Mouse (Mus musculus) forebrain, embryonic 15.5 days (tissue): ENCODE results near the gene Ptpn3. TPM values are rescaled to one million over a fixed set of nuclear protein-coding genes. Genes with fewer than 3 reads are reported as not detected.

Source experiments
- ATAC-seq: fragments of 200-750 bp; cut with Nextera tagmentation; replicated peaks from 2 replicates; pipeline ENCODE4 v1.8.0; 2017; ENCODE audit warnings: mild to moderate bottlenecking, moderate TSS enrichment, moderate library complexity
- H3K27ac ChIP-seq: fragments of 300-500 bp; sonication (generic); replicated peaks from 2 replicates; pipeline ENCODE4 v1.5.1; 2015; ENCODE audit warnings: mild to moderate bottlenecking, inconsistent platforms
- H3K27me3 ChIP-seq: fragments of 300-500 bp; sonication (generic); 2 replicates; pipeline ENCODE4 v1.6.1; 2015; ENCODE audit warnings: inconsistent platforms
- H3K36me3 ChIP-seq: fragments of 300-500 bp; sonication (generic); 2 replicates; pipeline ENCODE4 v1.6.1; 2015; ENCODE audit warnings: mild to moderate bottlenecking, inconsistent platforms
- H3K4me1 ChIP-seq: fragments of 300-500 bp; sonication (generic); 2 replicates; pipeline ENCODE4 v1.6.1; 2015; ENCODE audit warnings: inconsistent platforms
- H3K4me2 ChIP-seq: fragments of 300-500 bp; sonication (generic); replicated peaks from 2 replicates; pipeline ENCODE4 v1.6.1; 2015; ENCODE audit warnings: mild to moderate bottlenecking, inconsistent platforms
- H3K4me3 ChIP-seq: fragments of 300-500 bp; sonication (generic); 2 replicates; pipeline ENCODE4 v1.5.1; 2015; ENCODE audit warnings: mild to moderate bottlenecking, inconsistent platforms
- H3K9ac ChIP-seq: fragments of 300-500 bp; sonication (generic); replicated peaks from 2 replicates; pipeline ENCODE4 v1.6.1; 2015; ENCODE audit warnings: mild to moderate bottlenecking, inconsistent platforms
- H3K9me3 ChIP-seq: fragments of 300-500 bp; sonication (generic); 2 replicates; pipeline ENCODE4 v1.6.1; 2016; ENCODE audit warnings: inconsistent platforms
- WGBS: fragments of 180-500 bp; shearing (Covaris S2); methylation state at CpG from one replicate; pipeline ENCODE4 v1.1.7; 2015; ENCODE audit warnings: mixed read lengths; 5-methylcytosine and 5-hydroxymethylcytosine counted together
- polyA plus RNA-seq: library from polyadenylated mRNA; unstranded; fragments of >200 nt; fragmentation: Nextera tagmentation; extraction: Ambion mirVana; gene quantifications from 2 replicates; pipeline ENCODE4 v1.2.1, GENCODE M21; 2015

The Ptpn3 gene
- polyA plus RNA-seq, 1 experiment from 2014 or later: 1.3 TPM

- Histone ChIP-seq H3K9ac (no peak overlapping the region), H3K27ac (no peak overlapping the region), H3K4me1 (peaks cover 15% of the 10 kb centered on the region), H3K9me3 (no peaks in the 10 kb centered on the region), H3K27me3 (peaks cover 26% of the 10 kb centered on the region; the same call in 1 of the 2 replicates), H3K4me3 (no peak overlapping the region), H3K36me3 (no peaks in the 10 kb centered on the region), H3K4me2 (no peak overlapping the region)
- 65% methylated on average over 9 of the region's 9 CpGs for WGBS
- no peak for ATAC-seq
Observed at GRCm38 (mm10) chr4:57294971-57295656, 6.5 kb downstream of the Ptpn3 start.

GRCm38 (mm10) chr4:57292670-57293069 lies 9.0 kb downstream of the Ptpn3 start:
- H3K27me3 ChIP-seq: 0 out of 2 replicates have a peak, but pooled peaks cover 5% of the 10 kb centered on the region
- ATAC-seq: no peak
- WGBS: 96% methylated on average over 5 of the region's 5 CpGs
- no peaks in the 10 kb centered on the region for H3K36me3 ChIP-seq
- no peak overlapping the region for H3K4me3 ChIP-seq
- no peak overlapping the region for H3K9ac ChIP-seq
- no peaks in the 10 kb centered on the region for H3K4me1 ChIP-seq
- H3K27ac ChIP-seq: no peak overlapping the region
- H3K9me3 ChIP-seq: no peaks in the 10 kb centered on the region
- no peak overlapping the region for H3K4me2 ChIP-seq

GRCm38 (mm10) chr4:57290049-57290448 lies 11.6 kb downstream of the Ptpn3 start:
- no peak overlapping the region for H3K9ac ChIP-seq
- H3K4me2 ChIP-seq: no peak overlapping the region
- 91% methylated on average over 6 of the region's 6 CpGs for WGBS
- no peaks in the 10 kb centered on the region for H3K36me3 ChIP-seq
- no peaks in the 10 kb centered on the region for H3K9me3 ChIP-seq
- no peak for ATAC-seq
- H3K27me3 ChIP-seq: no peaks in the 10 kb centered on the region
- H3K27ac ChIP-seq: no peak overlapping the region
- H3K4me3 ChIP-seq: no peak overlapping the region
- H3K4me1 ChIP-seq: no peaks in the 10 kb centered on the region

GRCm38 (mm10) chr4:57287808-57288207 lies 13.8 kb downstream of the Ptpn3 start:
- no peak overlapping the region for H3K4me2 ChIP-seq

GRCm38 (mm10) chr4:57285251-57285650 lies 16.4 kb downstream of the Ptpn3 start:
- no peaks in the 10 kb centered on the region for H3K4me1 ChIP-seq
- no peaks in the 10 kb centered on the region for H3K36me3 ChIP-seq
- no peak overlapping the region for H3K4me3 ChIP-seq
- H3K27me3 ChIP-seq: no peaks in the 10 kb centered on the region
- ATAC-seq: no peak
- no peak overlapping the region for H3K9ac ChIP-seq
- no peak overlapping the region for H3K4me2 ChIP-seq
- WGBS: 87% methylated on average over 2 of the region's 2 CpGs
- H3K27ac ChIP-seq: no peak overlapping the region
- H3K9me3 ChIP-seq: no peaks in the 10 kb centered on the region

More at GRCm38 (mm10) chr4:57287808-57288207, 13.8 kb downstream of the Ptpn3 start:
- Histone ChIP-seq H3K4me3 (no peak overlapping the region), H3K4me1 (no peaks in the 10 kb centered on the region), H3K9ac (no peak overlapping the region), H3K9me3 (no peaks in the 10 kb centered on the region), H3K27ac (no peak overlapping the region), H3K27me3 (no peaks in the 10 kb centered on the region), H3K36me3 (no peaks in the 10 kb centered on the region)
- WGBS: 89% methylated on average over 3 of the region's 3 CpGs
- no peak for ATAC-seq

GRCm38 (mm10) chr4:57283189-57283588 lies 18.4 kb downstream of the Ptpn3 start:
- WGBS: 84% methylated on average over 3 of the region's 3 CpGs
- Histone ChIP-seq H3K36me3 (no peaks in the 10 kb centered on the region), H3K9me3 (no peaks in the 10 kb centered on the region), H3K4me3 (no peak overlapping the region), H3K4me1 (no peaks in the 10 kb centered on the region), H3K27ac (no peak overlapping the region), H3K27me3 (no peaks in the 10 kb centered on the region), H3K9ac (no peak overlapping the region), H3K4me2 (no peak overlapping the region)
- ATAC-seq: no peak

GRCm38 (mm10) chr4:57282630-57283029 lies 19.0 kb downstream of the Ptpn3 start:
- Histone ChIP-seq H3K4me3 (no peak overlapping the region), H3K9me3 (no peaks in the 10 kb centered on the region), H3K27ac (no peak overlapping the region), H3K4me2 (no peak overlapping the region), H3K27me3 (no peaks in the 10 kb centered on the region), H3K4me1 (no peaks in the 10 kb centered on the region), H3K36me3 (no peaks in the 10 kb centered on the region), H3K9ac (no peak overlapping the region)
- no peak for ATAC-seq
- WGBS: 68% methylated on average over 6 of the region's 6 CpGs

- no peak overlapping the region for H3K9ac ChIP-seq
- no peak overlapping the region for H3K4me2 ChIP-seq
- H3K4me3 ChIP-seq: no peak overlapping the region
- H3K4me1 ChIP-seq: no peaks in the 10 kb centered on the region
- no peak overlapping the region for H3K27ac ChIP-seq
- H3K9me3 ChIP-seq: no peaks in the 10 kb centered on the region
- no peak for ATAC-seq
- H3K27me3 ChIP-seq: no peaks in the 10 kb centered on the region
- no peaks in the 10 kb centered on the region for H3K36me3 ChIP-seq
- 78% methylated on average over 5 of the region's 5 CpGs for WGBS
Observed at GRCm38 (mm10) chr4:57282179-57282578, 19.5 kb downstream of the Ptpn3 start.

- no peaks in the 10 kb centered on the region for H3K4me1 ChIP-seq
- no peak overlapping the region for H3K4me2 ChIP-seq
- H3K4me3 ChIP-seq: no peak overlapping the region
- H3K36me3 ChIP-seq: no peaks in the 10 kb centered on the region
- 89% methylated on average over 5 of the region's 5 CpGs for WGBS
- ATAC-seq: no peak
- no peaks in the 10 kb centered on the region for H3K27me3 ChIP-seq
- no peaks in the 10 kb centered on the region for H3K9me3 ChIP-seq
- H3K27ac ChIP-seq: no peak overlapping the region
- H3K9ac ChIP-seq: no peak overlapping the region
Observed at GRCm38 (mm10) chr4:57280888-57281287, 20.7 kb downstream of the Ptpn3 start.

GRCm38 (mm10) chr4:57279229-57279628 lies 22.4 kb downstream of the Ptpn3 start:
- Histone ChIP-seq H3K27me3 (no peaks in the 10 kb centered on the region), H3K4me1 (peaks cover 5% of the 10 kb centered on the region; the same call in 1 of the 2 replicates), H3K36me3 (no peaks in the 10 kb centered on the region), H3K9me3 (no peaks in the 10 kb centered on the region), H3K9ac (no peak overlapping the region), H3K4me2 (no peak overlapping the region), H3K27ac (no peak overlapping the region), H3K4me3 (no peak overlapping the region)
- ATAC-seq: no peak
- 23% methylated on average over 8 of the region's 8 CpGs for WGBS

- Histone ChIP-seq H3K4me2 (no peak overlapping the region), H3K4me1 (peaks cover 5% of the 10 kb centered on the region; the same call in 1 of the 2 replicates), H3K4me3 (no peak overlapping the region), H3K9ac (no peak overlapping the region), H3K27ac (no peak overlapping the region), H3K27me3 (no peaks in the 10 kb centered on the region), H3K9me3 (no peaks in the 10 kb centered on the region), H3K36me3 (no peaks in the 10 kb centered on the region)
- ATAC-seq: no peak
- 58% methylated on average over 10 of the region's 10 CpGs for WGBS
Observed at GRCm38 (mm10) chr4:57278812-57279211, 22.8 kb downstream of the Ptpn3 start.

- Histone ChIP-seq H3K4me1 (peaks cover 5% of the 10 kb centered on the region; the same call in 1 of the 2 replicates), H3K4me2 (no peak overlapping the region)
- WGBS: 68% methylated on average over 3 of the region's 3 CpGs
Observed at GRCm38 (mm10) chr4:57277671-57278070, 24.0 kb downstream of the Ptpn3 start.

More at GRCm38 (mm10) chr4:57277671-57278070, 24.0 kb downstream of the Ptpn3 start:
- Histone ChIP-seq H3K36me3 (no peaks in the 10 kb centered on the region), H3K27ac (no peak overlapping the region), H3K9me3 (no peaks in the 10 kb centered on the region), H3K27me3 (no peaks in the 10 kb centered on the region), H3K4me3 (no peak overlapping the region), H3K9ac (no peak overlapping the region)
- no peak for ATAC-seq
